In genomic region chr7:66233947-66234516, GRCm38 (mm10) we compare ENCODE assay signal across 13 mouse cellular contexts.
DNase-seq lines count a peak whose midpoint lies in the region; ATAC-seq lines count a peak whose summit lies in the region.
"Had no signal": no experiment of that assay in that cellular context is flagged by ENCODE, and none has a peak within 500 bp of the region (broad histone marks: within the 10 kb centered on the region; RNA-seq: fewer than 3 reads in every experiment).

No protein-coding gene starts in this region.

- intact Hi-C loops in heart, postnatal 10 days (cut with DNase I) = no loop called here

- 0 out of 2 replicates have a peak overlapping the region, but pooled peaks have one; percentile 0 for H3K9ac ChIP-seq in heart, embryonic 13.5 days
- no peak overlapping the region for H3K9ac ChIP-seq in embryonic facial prominence, embryonic 15.5 days
- H3K9ac ChIP-seq in liver, embryonic 16.5 days (ENCODE audit: low read depth, low read length) = no peak overlapping the region; the same call in 1 of the 2 replicates

- H3K4me2 ChIP-seq in heart, embryonic 13.5 days = no peak overlapping the region
- H3K4me2 ChIP-seq in embryonic facial prominence, embryonic 15.5 days (replicated peaks) = no peak overlapping the region
- no peak overlapping the region for H3K4me2 ChIP-seq in liver, embryonic 16.5 days (ENCODE audit: low read depth, low read length)
- H3K4me2 ChIP-seq: midbrain, embryonic 11.5 days had no signal

- peaks cover 38% of the 10 kb centered on the region for H3K4me1 ChIP-seq in heart, embryonic 13.5 days
- peaks cover 32% of the 10 kb centered on the region for H3K4me1 ChIP-seq in embryonic facial prominence, embryonic 15.5 days
- peaks cover 29% of the 10 kb centered on the region for H3K4me1 ChIP-seq in liver, embryonic 16.5 days (ENCODE audit: control insufficient read depth, low read depth, low read length)

- H3K4me3 ChIP-seq in heart, embryonic 13.5 days = no peak overlapping the region
- H3K4me3 ChIP-seq in embryonic facial prominence, embryonic 15.5 days (replicated peaks) = no peak overlapping the region
- H3K4me3 ChIP-seq in liver, embryonic 16.5 days (ENCODE audit: low read depth, low read length) = no peak overlapping the region

- H3K27ac ChIP-seq in heart, embryonic 13.5 days (replicated peaks) = peak overlapping the region; percentile 77
- H3K27ac ChIP-seq in embryonic facial prominence, embryonic 15.5 days (replicated peaks) = peak overlapping the region; percentile 45
- H3K27ac ChIP-seq in liver, embryonic 16.5 days (ENCODE audit: low read length) = peak overlapping the region; percentile 88

- no peaks in the 10 kb centered on the region for H3K36me3 ChIP-seq in heart, embryonic 13.5 days
- no peaks in the 10 kb centered on the region for H3K36me3 ChIP-seq in embryonic facial prominence, embryonic 15.5 days
- no peaks in the 10 kb centered on the region for H3K36me3 ChIP-seq in liver, embryonic 16.5 days (ENCODE audit: control insufficient read depth, insufficient read depth)

- H3K9me3 ChIP-seq in heart, embryonic 13.5 days = 0 out of 2 replicates have a peak, but pooled peaks cover 4% of the 10 kb centered on the region
- H3K9me3 ChIP-seq in embryonic facial prominence, embryonic 15.5 days (replicated peaks) = no peaks in the 10 kb centered on the region
- no peaks in the 10 kb centered on the region for H3K9me3 ChIP-seq in liver, embryonic 16.5 days (replicated peaks; ENCODE audit: control insufficient read depth, low read length)

- no peaks in the 10 kb centered on the region for H3K27me3 ChIP-seq in heart, embryonic 13.5 days (replicated peaks)
- H3K27me3 ChIP-seq in embryonic facial prominence, embryonic 15.5 days = no peaks in the 10 kb centered on the region
- no peaks in the 10 kb centered on the region for H3K27me3 ChIP-seq in liver, embryonic 16.5 days (ENCODE audit: control insufficient read depth, insufficient read depth, low read depth, low read length)

- no peak for ATAC-seq in heart, embryonic 13.5 days (ENCODE audit: extremely low read depth, insufficient number of reproducible peaks, low FRiP score, low TSS enrichment)
- ATAC-seq in embryonic facial prominence, embryonic 15.5 days (ENCODE audit: insufficient number of reproducible peaks, low FRiP score, low TSS enrichment, low read depth) = no peak
- ATAC-seq in liver, embryonic 16.5 days (ENCODE audit: low read depth) = no peak

- no peak for DNase-seq in heart, postnatal 10 days
- peak; percentile 19 for DNase-seq in testis, postnatal 10 days (ENCODE audit: low spot score)
- no peak for DNase-seq in testis, postnatal 14 days (ENCODE audit: low spot score)
- no peak for DNase-seq in gastrocnemius, postnatal 4 days (ENCODE audit: low spot score in 2 of 2)
- DNase-seq: cerebellum, adult 9-11 months; kidney, postnatal 25 days; left cerebral cortex, postnatal 4 days; right cerebral cortex, postnatal 25 days; thymus, adult 18-20 months had no signal

- WGBS in heart, embryonic 13.5 days = 63% methylated on average over 6 of the region's 6 CpGs
- 69% methylated on average over 6 of the region's 6 CpGs for WGBS in embryonic facial prominence, embryonic 15.5 days
- WGBS in liver, embryonic 16.5 days (ENCODE audit: insufficient replicate concordance) = 71% methylated on average over 6 of the region's 6 CpGs
